Mouse (Mus musculus) hindbrain, postnatal 0 days (tissue): ENCODE results near the gene Adk. TPM values are rescaled to one million over a fixed set of nuclear protein-coding genes. Genes with fewer than 3 reads are reported as not detected.

ENCODE experiments used
- ATAC-seq: fragments of 200-750 bp; cut with Nextera tagmentation; 2 replicates; pipeline ENCODE4 v1.8.0; 2017; ENCODE audit warnings: mild to moderate bottlenecking, moderate TSS enrichment, moderate library complexity
- DNase-seq: peaks from one replicate; pipeline ENCODE4 v3.0.0-alpha.2; 2015; ENCODE audit warnings: low spot score
- H3K27ac ChIP-seq: fragments of 300-500 bp; sonication (generic); 2 replicates; pipeline ENCODE4 v1.5.1; 2014; ENCODE audit warnings: mild to moderate bottlenecking
- H3K27me3 ChIP-seq: fragments of 300-500 bp; sonication (generic); 2 replicates; pipeline ENCODE4 v1.6.1; 2014; ENCODE audit warnings: low read length, mixed read lengths; ENCODE audit not compliant: insufficient read depth
- H3K36me3 ChIP-seq: fragments of 300-500 bp; sonication (generic); 2 replicates; pipeline ENCODE4 v1.6.1; 2014; ENCODE audit warnings: low read length, mixed read lengths; ENCODE audit not compliant: insufficient read depth
- H3K4me1 ChIP-seq: fragments of 300-500 bp; sonication (generic); 2 replicates; pipeline ENCODE4 v1.6.1; 2014; ENCODE audit warnings: antibody characterized with exemption, low read length, mixed read lengths; ENCODE audit not compliant: insufficient read depth
- H3K4me2 ChIP-seq: fragments of 300-500 bp; sonication (generic); 2 replicates; pipeline ENCODE4 v1.6.1; 2014; ENCODE audit warnings: low read depth, mild to moderate bottlenecking, low read length, moderate library complexity, mixed read lengths
- H3K4me3 ChIP-seq: fragments of 300-500 bp; sonication (generic); 2 replicates; pipeline ENCODE4 v1.5.1; 2014; ENCODE audit warnings: low read length
- H3K9ac ChIP-seq: fragments of 300-500 bp; sonication (generic); replicated peaks from 2 replicates; pipeline ENCODE4 v1.6.1; 2014; ENCODE audit warnings: mild to moderate bottlenecking, low read length, moderate library complexity, mixed read lengths
- H3K9me3 ChIP-seq: fragments of 300-500 bp; sonication (generic); 2 replicates; pipeline ENCODE4 v1.6.1; 2016; ENCODE audit warnings: low read length, mixed read lengths
- CTCF ChIP-seq: IDR thresholded peaks from 2 replicates; pipeline ENCODE4 v1.5.1; 2016; ENCODE audit warnings: antibody characterized with exemption, control low read depth, low read depth
- WGBS: fragments of 180-500 bp; shearing (Covaris S2); extraction: QIAGEN DNeasy Blood & Tissue Kit; methylation state at CpG from one replicate; pipeline ENCODE4 v1.1.7; 2014; 5-methylcytosine and 5-hydroxymethylcytosine counted together
- polyA plus RNA-seq: library from polyadenylated mRNA; unstranded; fragments of >200 nt; fragmentation: Nextera tagmentation; extraction: Ambion mirVana; gene quantifications from 2 replicates; pipeline ENCODE4 v1.2.1, GENCODE M21; 2015
- total RNA-seq: library from RNA; depleted of rRNA; stranded (reverse); fragments of >200 nt; gene quantifications from 2 replicates; pipeline ENCODE4 v1.2.3, GENCODE M21; 2014

Gene Adk
- total and polyA plus RNA-seq, 2 experiments from 2014 or later: 27.4 to 63.5 TPM

GRCm38 (mm10) chr14:21048879-21049278 lies 3.5 kb upstream of the Adk start:
- DNase-seq: peak; percentile 38
- no peak overlapping the region for H3K4me2 ChIP-seq
- no peaks in the 10 kb centered on the region for H3K4me1 ChIP-seq
- H3K9ac ChIP-seq: no peak overlapping the region
- no peaks in the 10 kb centered on the region for H3K27me3 ChIP-seq
- no peak overlapping the region for H3K4me3 ChIP-seq
- peak; percentile 61 for TF ChIP-seq CTCF
- H3K9me3 ChIP-seq: no peaks in the 10 kb centered on the region
- H3K27ac ChIP-seq: no peak overlapping the region
- no peaks in the 10 kb centered on the region for H3K36me3 ChIP-seq
- no peak for ATAC-seq

GRCm38 (mm10) chr14:21050734-21051133 lies 1.6 kb upstream of the Adk start:
- Histone ChIP-seq H3K36me3 (no peaks in the 10 kb centered on the region), H3K9ac (no peak overlapping the region), H3K4me3 (no peak overlapping the region), H3K4me2 (peak overlapping the region; percentile 71; the same call in 1 of the 2 replicates), H3K27me3 (no peaks in the 10 kb centered on the region), H3K9me3 (no peaks in the 10 kb centered on the region), H3K4me1 (no peaks in the 10 kb centered on the region), H3K27ac (no peak overlapping the region)
- WGBS: 78% methylated on average over 3 of the region's 3 CpGs
- ATAC-seq (no peak), DNase-seq (peak; percentile 43)
- TF ChIP-seq CTCF: peak; percentile 65

GRCm38 (mm10) chr14:21051380-21052111 lies 828 bp upstream of the Adk start:
- DNase-seq (no peak), ATAC-seq (peak; percentile 1; the same call in 1 of the 2 replicates)
- Histone ChIP-seq H3K4me3 (peak overlapping the region; percentile 96), H3K36me3 (no peaks in the 10 kb centered on the region), H3K27ac (peak overlapping the region; percentile 91), H3K4me2 (peak overlapping the region; percentile 71), H3K4me1 (no peaks in the 10 kb centered on the region), H3K9ac (peak overlapping the region; percentile 90), H3K9me3 (no peaks in the 10 kb centered on the region), H3K27me3 (no peaks in the 10 kb centered on the region)
- WGBS: 9% methylated on average over 28 of the region's 28 CpGs
- TF ChIP-seq CTCF: no peak

GRCm38 (mm10) chr14:21052781-21053130 lies 382 bp downstream of the Adk start:
- 0% methylated on average over 25 of the region's 25 CpGs for WGBS

DNA sequence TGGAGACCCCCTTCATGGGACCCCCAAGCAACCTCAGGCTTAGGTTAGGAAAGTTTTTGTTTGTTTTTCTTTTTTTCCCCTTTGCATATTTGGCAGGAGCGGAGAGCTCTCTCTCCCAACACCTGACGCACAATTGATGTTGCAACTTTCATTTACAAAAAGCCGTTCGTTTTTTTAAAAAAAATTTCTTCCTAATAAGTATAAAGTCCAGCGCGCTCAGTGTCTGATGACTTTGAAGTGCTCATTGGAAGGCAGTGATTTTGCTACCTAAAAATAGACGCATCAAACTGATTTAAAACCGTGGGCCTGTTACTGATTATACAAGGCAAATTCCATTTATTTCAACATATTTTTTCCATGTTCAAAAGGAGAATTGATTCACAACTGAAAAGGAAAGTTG lies 777 bp downstream of the Adk start:
- 11% methylated on average over 8 of the region's 8 CpGs for WGBS
- H3K9me3 ChIP-seq: no peaks in the 10 kb centered on the region
- TF ChIP-seq CTCF: no peak
- no peaks in the 10 kb centered on the region for H3K4me1 ChIP-seq
- H3K4me2 ChIP-seq: peak overlapping the region; percentile 71
- H3K9ac ChIP-seq: no peak overlapping the region; the same call in 1 of the 2 replicates
- no peak overlapping the region for H3K27ac ChIP-seq
- DNase-seq (no peak), ATAC-seq (no peak)
- H3K27me3 ChIP-seq: no peaks in the 10 kb centered on the region
- peak overlapping the region; percentile 96 for H3K4me3 ChIP-seq
- no peaks in the 10 kb centered on the region for H3K36me3 ChIP-seq

More at GRCm38 (mm10) chr14:21052781-21053130, 382 bp downstream of the Adk start:
- ATAC-seq: peak; percentile 79
- peak; percentile 53 for TF ChIP-seq CTCF
- H3K36me3 ChIP-seq: no peaks in the 10 kb centered on the region
- H3K27me3 ChIP-seq: no peaks in the 10 kb centered on the region
- H3K4me2 ChIP-seq: peak overlapping the region; percentile 71
- H3K27ac ChIP-seq: peak overlapping the region; percentile 91; the same call in 1 of the 2 replicates
- no peaks in the 10 kb centered on the region for H3K9me3 ChIP-seq
- H3K9ac ChIP-seq: peak overlapping the region; percentile 90
- peak; percentile 85 for DNase-seq
- no peaks in the 10 kb centered on the region for H3K4me1 ChIP-seq
- H3K4me3 ChIP-seq: peak overlapping the region; percentile 96

DNA sequence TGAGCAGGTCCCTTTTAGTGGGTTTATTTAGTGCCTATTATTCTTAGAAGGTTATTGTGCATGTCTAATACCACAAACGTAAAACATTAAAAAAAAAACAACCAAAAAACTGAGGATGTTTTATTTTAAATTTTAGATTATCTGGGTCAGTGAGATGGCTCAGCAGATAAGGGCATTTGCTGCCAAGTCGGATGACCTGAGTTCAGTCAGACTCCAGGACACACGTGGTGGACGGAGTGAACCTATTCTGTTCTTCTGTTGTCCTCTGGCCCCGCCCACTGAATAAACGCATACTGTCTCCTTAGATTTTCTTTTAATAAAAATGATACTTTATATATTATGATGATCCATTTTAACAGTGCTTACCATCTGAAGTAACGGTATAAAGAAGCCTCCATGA lies 1.2 kb downstream of the Adk start:
- no peak overlapping the region; the same call in 1 of the 2 replicates for H3K4me3 ChIP-seq
- 46% methylated on average over 7 of the region's 7 CpGs for WGBS

DNA sequence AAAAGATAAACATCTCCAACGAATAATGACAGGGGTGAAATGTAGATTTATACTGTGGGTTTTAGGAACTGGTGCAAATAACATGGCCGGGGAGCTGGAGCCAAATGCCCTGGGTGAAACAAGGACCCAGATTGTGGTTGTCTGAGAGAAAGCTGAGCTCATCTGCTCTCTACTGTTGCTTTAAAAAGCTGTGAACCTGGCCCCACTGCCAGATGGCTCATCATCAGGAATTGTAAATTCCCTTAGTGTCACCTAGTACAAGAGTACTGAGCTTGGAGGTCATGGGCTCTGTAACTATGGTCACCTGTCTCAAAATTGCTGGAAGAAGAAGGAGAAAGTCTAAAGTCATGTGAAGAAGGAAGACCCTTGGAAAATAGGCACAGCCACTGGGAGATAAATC lies 6.6 kb downstream of the Adk start:
- TF ChIP-seq CTCF: no peak
- no peak for ATAC-seq
- 95% methylated on average over 2 of the region's 2 CpGs for WGBS
- Histone ChIP-seq H3K27me3 (no peaks in the 10 kb centered on the region), H3K9me3 (no peaks in the 10 kb centered on the region), H3K4me2 (no peak overlapping the region), H3K27ac (no peak overlapping the region), H3K4me3 (no peak overlapping the region), H3K4me1 (no peaks in the 10 kb centered on the region), H3K36me3 (no peaks in the 10 kb centered on the region), H3K9ac (no peak overlapping the region)
- DNase-seq: no peak

More for the DNA sequence above, 1.2 kb downstream of the Adk start:
- Histone ChIP-seq H3K27me3 (no peaks in the 10 kb centered on the region), H3K9me3 (no peaks in the 10 kb centered on the region), H3K4me1 (no peaks in the 10 kb centered on the region), H3K4me2 (peak overlapping the region; percentile 71), H3K9ac (no peak overlapping the region), H3K27ac (no peak overlapping the region), H3K36me3 (no peaks in the 10 kb centered on the region)
- DNase-seq (no peak), ATAC-seq (no peak)
- no peak for TF ChIP-seq CTCF
